Mouse (Mus musculus): Measurements from ENCODE around the gene Kcnj12. TPM values are rescaled to one million over a fixed set of nuclear protein-coding genes. Genes with fewer than 3 reads are reported as not detected.

The Kcnj12 gene
- polyA plus RNA-seq, 1 experiment = 0.06 TPM

DNA sequence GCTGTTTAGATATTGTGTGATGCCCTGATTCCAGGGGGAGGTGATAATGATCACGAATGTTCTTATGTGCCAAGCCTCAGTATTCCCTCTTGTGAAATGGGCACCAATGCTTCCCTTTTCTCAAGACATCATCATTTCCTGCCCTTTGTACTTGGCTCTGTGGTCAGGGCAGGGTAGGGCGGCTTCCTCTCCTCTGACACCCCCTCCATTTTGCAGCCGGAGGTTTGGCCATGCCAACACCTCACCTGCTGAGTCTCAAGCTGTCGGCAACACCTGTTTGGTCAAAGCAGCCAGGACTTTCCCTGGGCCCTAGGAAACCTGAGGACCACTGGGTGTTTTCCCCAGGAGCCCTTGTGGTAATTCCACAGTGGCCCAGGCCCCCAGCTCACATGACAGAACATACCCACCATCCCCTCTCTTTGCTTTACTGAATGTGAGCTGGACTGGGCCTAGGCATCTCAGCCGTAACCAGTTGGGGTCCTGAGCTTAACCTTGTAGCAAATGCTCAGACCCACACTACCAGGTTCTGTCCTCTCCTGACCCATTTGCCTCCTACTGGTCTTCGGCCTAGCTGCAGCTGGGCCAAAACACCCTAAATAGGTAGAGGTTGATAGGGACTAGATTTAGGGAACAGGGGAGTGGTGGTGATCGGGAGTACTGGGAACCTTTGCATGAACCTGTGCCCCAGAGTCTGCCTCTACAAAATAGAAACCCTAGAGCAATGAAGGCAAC, 7.7 kb downstream of the Kcnj12 start:
- no peak for DNase-seq (ENCODE audit: low read depth in 1 of 2, low spot score in 2 of 2)
- Histone ChIP-seq H3K4me1 (ENCODE audit: control insufficient read depth, insufficient read depth, insufficient read length) (peaks cover 8% of the 10 kb centered on the region; the same call in 1 of the 2 replicates), H3K27ac (ENCODE audit: insufficient read depth, low read length) (no peak overlapping the region), H3K27me3 (ENCODE audit: control insufficient read depth, insufficient read depth, low read length) (no peaks in the 10 kb centered on the region), H3K36me3 (ENCODE audit: control insufficient read depth, insufficient read depth, low read length) (no peaks in the 10 kb centered on the region), H3K4me3 (ENCODE audit: extremely low read depth, insufficient read depth, insufficient read length) (no peak overlapping the region)
- WGBS = 56% methylated on average over 7 of the region's 7 CpGs
- TF ChIP-seq CTCF (IDR thresholded peaks at IDR 0.05; ENCODE audit: extremely low read depth, insufficient read depth, insufficient read length, insufficient replicate concordance) (no peak), POLR2A (IDR thresholded peaks at IDR 0.05; ENCODE audit: low read depth, low read length) (no peak)

DNA sequence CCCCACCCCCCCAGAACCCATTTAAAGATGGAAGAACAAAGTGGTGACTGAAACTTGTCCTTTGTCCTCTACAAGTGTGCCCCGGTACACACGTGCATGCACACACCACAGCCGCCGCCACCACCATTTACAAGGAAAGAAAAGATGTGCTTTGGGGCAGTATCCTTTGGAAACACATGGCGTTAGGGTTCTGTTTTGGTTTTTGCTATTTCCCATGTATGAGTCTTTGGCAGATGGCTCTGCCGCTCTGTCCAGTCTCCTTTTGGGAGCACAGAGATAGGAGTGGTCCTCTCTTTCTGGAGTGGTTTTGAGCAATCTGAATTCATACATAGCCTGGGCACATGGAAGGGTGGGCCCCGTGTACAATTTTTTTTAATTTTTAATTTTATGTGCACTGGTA, 8.8 kb downstream of the Kcnj12 start:
- no peak overlapping the region for H3K27ac ChIP-seq (ENCODE audit: insufficient read depth, low read length)
- TF ChIP-seq CTCF (IDR thresholded peaks at IDR 0.05; ENCODE audit: extremely low read depth, insufficient read depth, insufficient read length, insufficient replicate concordance) = no peak
- TF ChIP-seq POLR2A (IDR thresholded peaks at IDR 0.05; ENCODE audit: low read depth, low read length) = no peak
- no peaks in the 10 kb centered on the region for H3K36me3 ChIP-seq (ENCODE audit: control insufficient read depth, insufficient read depth, low read length)
- H3K4me1 ChIP-seq (ENCODE audit: control insufficient read depth, insufficient read depth, insufficient read length) = peaks cover 8% of the 10 kb centered on the region; the same call in 1 of the 2 replicates
- no peaks in the 10 kb centered on the region for H3K27me3 ChIP-seq (ENCODE audit: control insufficient read depth, insufficient read depth, low read length)
- no peak for DNase-seq (ENCODE audit: low read depth in 1 of 2, low spot score in 2 of 2)
- H3K4me3 ChIP-seq (ENCODE audit: extremely low read depth, insufficient read depth, insufficient read length) = no peak overlapping the region
- WGBS = 88% methylated on average over 7 of the region's 7 CpGs

DNA sequence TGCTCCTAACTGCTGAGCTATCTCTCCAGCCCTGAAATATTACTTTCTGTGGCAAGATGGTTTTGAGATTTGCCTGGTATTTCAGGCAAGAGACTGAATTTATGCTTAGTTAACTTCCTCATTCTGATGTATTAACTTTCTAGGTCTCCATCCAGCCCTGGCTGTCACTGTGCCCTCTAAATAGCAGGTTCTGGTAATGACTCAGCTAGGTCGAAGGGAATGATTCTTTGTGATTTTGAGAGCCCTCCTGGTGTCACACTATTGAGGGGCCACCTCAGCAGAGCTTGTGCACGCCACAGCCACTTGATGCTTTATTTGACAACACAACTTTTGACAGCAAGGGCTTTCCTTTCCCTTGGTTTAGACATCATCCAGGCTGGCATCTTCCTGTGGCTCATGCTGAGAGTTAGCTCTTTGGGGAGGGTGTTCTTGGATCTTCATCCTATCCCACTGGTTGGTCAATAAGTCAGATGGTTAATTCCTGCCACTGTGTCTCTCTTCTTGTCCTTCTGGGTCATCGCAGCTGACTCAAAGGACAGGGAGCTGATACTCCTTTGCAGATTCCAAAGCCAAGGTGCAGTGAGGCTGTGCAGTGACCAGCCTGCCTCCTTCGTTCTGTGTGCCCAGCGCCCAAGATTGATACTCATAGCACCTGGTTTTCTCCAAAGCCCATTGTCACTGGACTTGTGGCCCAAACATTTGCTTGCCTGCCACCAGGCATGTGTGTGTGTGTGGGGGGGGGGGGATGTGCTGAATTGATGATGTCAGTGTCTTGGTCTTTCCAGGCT, 9.5 kb downstream of the Kcnj12 start:
- H3K27me3 ChIP-seq (ENCODE audit: control insufficient read depth, insufficient read depth, low read length) = no peaks in the 10 kb centered on the region
- H3K27ac ChIP-seq (ENCODE audit: insufficient read depth, low read length) = no peak overlapping the region
- no peak overlapping the region for H3K4me3 ChIP-seq (ENCODE audit: extremely low read depth, insufficient read depth, insufficient read length)
- TF ChIP-seq CTCF (IDR thresholded peaks at IDR 0.05; ENCODE audit: extremely low read depth, insufficient read depth, insufficient read length, insufficient replicate concordance) (no peak), POLR2A (IDR thresholded peaks at IDR 0.05; ENCODE audit: low read depth, low read length) (no peak)
- peaks cover 8% of the 10 kb centered on the region; the same call in 1 of the 2 replicates for H3K4me1 ChIP-seq (ENCODE audit: control insufficient read depth, insufficient read depth, insufficient read length)
- WGBS = 56% methylated on average over 5 of the region's 5 CpGs
- DNase-seq (ENCODE audit: low read depth in 1 of 2, low spot score in 2 of 2) = no peak
- H3K36me3 ChIP-seq (ENCODE audit: control insufficient read depth, insufficient read depth, low read length) = no peaks in the 10 kb centered on the region

DNA sequence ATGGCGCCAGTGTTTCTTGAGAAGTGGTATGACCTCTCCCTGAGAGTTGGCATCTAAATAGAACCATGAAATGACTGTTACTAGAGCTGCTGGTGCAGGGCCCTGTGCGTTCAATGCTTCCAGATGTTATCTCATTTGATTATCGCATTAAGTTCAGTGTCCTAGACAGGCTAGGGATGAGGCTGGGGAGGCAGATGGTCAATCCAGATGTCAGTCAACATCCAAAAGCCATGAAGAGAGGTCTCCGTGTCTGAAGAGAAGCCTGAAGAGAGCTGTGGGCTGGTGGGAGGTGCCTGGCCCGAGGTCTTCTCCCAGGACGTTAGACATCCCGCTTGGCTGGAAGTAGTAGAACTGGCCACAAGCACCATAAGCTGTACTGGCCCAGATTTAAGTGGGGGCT, 10.1 kb downstream of the Kcnj12 start:
- 85% methylated on average over 7 of the region's 7 CpGs for WGBS
- no peaks in the 10 kb centered on the region for H3K27me3 ChIP-seq (ENCODE audit: control insufficient read depth, insufficient read depth, low read length)
- no peak overlapping the region for H3K27ac ChIP-seq (ENCODE audit: insufficient read depth, low read length)
- no peak for DNase-seq (ENCODE audit: low read depth in 1 of 2, low spot score in 2 of 2)
- TF ChIP-seq POLR2A (IDR thresholded peaks at IDR 0.05; ENCODE audit: low read depth, low read length) (no peak), CTCF (IDR thresholded peaks at IDR 0.05; ENCODE audit: extremely low read depth, insufficient read depth, insufficient read length, insufficient replicate concordance) (no peak)
- no peak overlapping the region for H3K4me3 ChIP-seq (ENCODE audit: extremely low read depth, insufficient read depth, insufficient read length)
- peaks cover 8% of the 10 kb centered on the region; the same call in 1 of the 2 replicates for H3K4me1 ChIP-seq (ENCODE audit: control insufficient read depth, insufficient read depth, insufficient read length)
- no peaks in the 10 kb centered on the region for H3K36me3 ChIP-seq (ENCODE audit: control insufficient read depth, insufficient read depth, low read length)

DNA sequence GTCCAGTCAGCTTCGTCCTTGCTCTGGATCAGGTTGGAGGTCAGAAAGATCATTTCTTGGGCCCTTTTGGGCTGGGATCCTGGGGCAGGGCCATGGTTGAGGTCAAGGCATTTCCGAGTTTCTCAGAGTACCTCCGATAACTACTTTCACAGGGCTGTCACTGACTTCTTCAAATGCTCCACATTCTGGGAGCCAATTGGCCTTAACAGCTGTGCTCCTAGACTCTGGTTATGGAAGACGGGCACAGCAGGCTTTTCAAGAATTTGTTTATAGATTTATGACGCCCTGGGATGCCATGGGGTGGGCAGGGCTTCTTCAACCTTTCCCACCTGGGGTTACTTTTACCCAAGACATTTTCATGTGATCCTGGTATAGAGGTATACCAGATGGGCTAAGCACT, 10.8 kb downstream of the Kcnj12 start:
- TF ChIP-seq POLR2A (IDR thresholded peaks at IDR 0.05; ENCODE audit: low read depth, low read length) = no peak
- TF ChIP-seq CTCF (IDR thresholded peaks at IDR 0.05; ENCODE audit: extremely low read depth, insufficient read depth, insufficient read length, insufficient replicate concordance) = no peak
- 83% methylated on average over 5 of the region's 5 CpGs for WGBS

DNA sequence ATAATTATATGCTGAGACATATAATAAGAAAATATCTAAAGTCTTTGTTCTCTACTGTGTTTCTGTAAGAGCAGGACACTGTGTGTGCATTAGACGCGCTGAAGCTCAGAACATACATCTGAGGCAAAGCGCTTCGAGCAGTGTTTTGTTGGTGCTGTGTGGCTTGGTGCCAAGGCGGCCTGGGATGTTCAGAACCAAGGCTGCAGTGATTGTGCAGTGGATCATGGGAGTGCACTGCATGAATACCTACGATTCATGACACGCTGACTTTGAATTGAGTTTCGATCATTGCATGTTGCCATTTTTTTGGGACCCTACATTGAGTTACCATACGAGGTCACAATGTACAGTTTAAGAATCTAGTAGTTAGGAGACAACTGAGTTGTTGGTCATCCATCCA, 14.3 kb downstream of the Kcnj12 start:
- no peak for DNase-seq (ENCODE audit: low read depth in 1 of 2, low spot score in 2 of 2)
- WGBS = 92% methylated on average over 9 of the region's 9 CpGs
- Histone ChIP-seq H3K36me3 (ENCODE audit: control insufficient read depth, insufficient read depth, low read length) (no peaks in the 10 kb centered on the region), H3K4me1 (ENCODE audit: control insufficient read depth, insufficient read depth, insufficient read length) (no peaks in the 10 kb centered on the region), H3K27me3 (ENCODE audit: control insufficient read depth, insufficient read depth, low read length) (no peaks in the 10 kb centered on the region), H3K4me3 (ENCODE audit: extremely low read depth, insufficient read depth, insufficient read length) (no peak overlapping the region), H3K27ac (ENCODE audit: insufficient read depth, low read length) (no peak overlapping the region)
- no peak for TF ChIP-seq POLR2A (IDR thresholded peaks at IDR 0.05; ENCODE audit: low read depth, low read length)
- TF ChIP-seq CTCF (IDR thresholded peaks at IDR 0.05; ENCODE audit: extremely low read depth, insufficient read depth, insufficient read length, insufficient replicate concordance) = no peak

More for the DNA sequence above, 10.8 kb downstream of the Kcnj12 start:
- H3K36me3 ChIP-seq (ENCODE audit: control insufficient read depth, insufficient read depth, low read length) = no peaks in the 10 kb centered on the region
- no peak for DNase-seq (ENCODE audit: low read depth in 1 of 2, low spot score in 2 of 2)
- H3K27me3 ChIP-seq (ENCODE audit: control insufficient read depth, insufficient read depth, low read length) = no peaks in the 10 kb centered on the region
- H3K27ac ChIP-seq (ENCODE audit: insufficient read depth, low read length) = no peak overlapping the region
- no peak overlapping the region for H3K4me3 ChIP-seq (ENCODE audit: extremely low read depth, insufficient read depth, insufficient read length)
- H3K4me1 ChIP-seq (ENCODE audit: control insufficient read depth, insufficient read depth, insufficient read length) = peaks cover 8% of the 10 kb centered on the region; the same call in 1 of the 2 replicates
